Mouse (Mus musculus) kidney, adult 2 months (tissue): ENCODE results near the gene Map2k2. TPM values are rescaled to one million over a fixed set of nuclear protein-coding genes. Genes with fewer than 3 reads are reported as not detected.
A peak's percentile ranks its signal among the peaks of the same experiment; 100 is the strongest.
"Not testable (repeated sequence)": the region's sequence is repeated elsewhere in the genome, so short reads cannot be mapped to it uniquely, and the experiment has no call there.

Experiments
- DNase-seq: peaks from one replicate; pipeline ENCODE4 v3.0.0; 2021
- H3K27ac ChIP-seq: fragments of 200-500 bp; 2 replicates; pipeline ENCODE4 v1.5.1; 2012; ENCODE audit warnings: low read depth, low read length, control low read depth, inconsistent platforms; ENCODE audit not compliant: insufficient read depth
- H3K27me3 ChIP-seq: fragments of 200-500 bp; replicated peaks from 2 replicates; pipeline ENCODE4 v1.6.1; 2012; ENCODE audit warnings: mild to moderate bottlenecking, moderate library complexity, low read length, inconsistent platforms; ENCODE audit not compliant: control insufficient read depth, insufficient read depth
- H3K36me3 ChIP-seq: fragments of 200-500 bp; 2 replicates; pipeline ENCODE4 v1.6.1; 2012; ENCODE audit warnings: mild to moderate bottlenecking, moderate library complexity, low read length, inconsistent platforms; ENCODE audit not compliant: control insufficient read depth, insufficient read depth
- H3K4me1 ChIP-seq: fragments of 200-500 bp; 2 replicates; pipeline ENCODE4 v1.6.1; 2011; ENCODE audit warnings: low read length; ENCODE audit not compliant: control insufficient read depth, insufficient read depth
- H3K4me3 ChIP-seq: fragments of 200-500 bp; 2 replicates; pipeline ENCODE4 v1.5.1; 2011; ENCODE audit warnings: mild to moderate bottlenecking, low read depth, low read length, control low read depth; ENCODE audit not compliant: insufficient read depth
- CTCF ChIP-seq: fragments of 200-500 bp; conservative IDR thresholded peaks from 2 replicates; pipeline ENCODE4 v1.5.1; 2011; ENCODE audit warnings: low read depth, mild to moderate bottlenecking, control low read depth, low read length, moderate library complexity, mixed read lengths; ENCODE audit not compliant: insufficient read depth, insufficient read length
- POLR2A ChIP-seq: fragments of 200-500 bp; IDR thresholded peaks from one replicate; pipeline ENCODE4 v1.6.1; 2011; ENCODE audit warnings: low read depth, low read length, control low read depth
- WGBS: fragments of 180-500 bp; shearing (Covaris S2); methylation state at CpG from one replicate; pipeline ENCODE4 v1.1.7; 2018; 5-methylcytosine and 5-hydroxymethylcytosine counted together
- polyA plus RNA-seq: library from polyadenylated mRNA; depleted of rRNA; stranded (reverse); fragments of >200 nt; gene quantifications from 2 replicates; pipeline ENCODE4 v1.2.3, GENCODE M21; 2012; rRNA removed

Map2k2 gene
- 173 and 180 TPM in 2 replicates for polyA plus RNA-seq

DNA sequence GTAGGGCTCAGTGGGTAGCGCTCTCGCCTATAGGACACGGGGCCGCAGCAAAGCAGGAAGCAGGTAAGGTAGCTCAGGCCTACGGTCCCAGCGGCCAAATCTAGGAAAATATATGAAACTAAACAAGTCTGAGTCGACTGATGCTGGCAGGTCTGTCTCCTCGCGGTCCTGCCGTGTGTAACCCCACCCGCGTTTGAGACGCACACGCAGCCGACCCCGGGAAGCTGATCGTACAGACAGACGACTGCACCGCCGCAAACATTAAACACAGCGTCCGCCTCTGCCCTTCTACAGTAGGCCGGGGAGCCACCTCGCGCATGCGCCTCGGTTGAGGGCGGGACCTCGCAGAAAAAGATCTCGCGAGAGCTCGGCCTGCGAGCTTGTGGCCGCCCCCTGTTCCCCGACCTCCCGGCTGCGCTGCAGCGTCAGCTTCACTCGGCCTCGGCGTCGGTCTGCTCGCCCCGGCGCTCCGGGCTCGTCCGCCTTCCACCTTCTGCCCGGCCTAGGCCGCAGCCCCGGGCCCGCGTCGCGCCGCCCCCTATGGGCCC lies at the start of gene Map2k2:
Map2k2 (plus strand) TSS at position 351 of the 548 bp plus-strand sequence.
- no peaks in the 10 kb centered on the region for H3K36me3 ChIP-seq
- TF ChIP-seq POLR2A: peak; percentile 94
- no peak for TF ChIP-seq CTCF
- H3K27me3 ChIP-seq: no peaks in the 10 kb centered on the region
- peak; percentile 98 for DNase-seq
- H3K27ac ChIP-seq: peak within 1 kb of the TSS; percentile 94
- under 1% methylated on average over 56 of the region's 56 CpGs for WGBS
- H3K4me3 ChIP-seq: peak within 1 kb of the TSS; percentile 62
- peaks cover 13% of the 10 kb centered on the region for H3K4me1 ChIP-seq

DNA sequence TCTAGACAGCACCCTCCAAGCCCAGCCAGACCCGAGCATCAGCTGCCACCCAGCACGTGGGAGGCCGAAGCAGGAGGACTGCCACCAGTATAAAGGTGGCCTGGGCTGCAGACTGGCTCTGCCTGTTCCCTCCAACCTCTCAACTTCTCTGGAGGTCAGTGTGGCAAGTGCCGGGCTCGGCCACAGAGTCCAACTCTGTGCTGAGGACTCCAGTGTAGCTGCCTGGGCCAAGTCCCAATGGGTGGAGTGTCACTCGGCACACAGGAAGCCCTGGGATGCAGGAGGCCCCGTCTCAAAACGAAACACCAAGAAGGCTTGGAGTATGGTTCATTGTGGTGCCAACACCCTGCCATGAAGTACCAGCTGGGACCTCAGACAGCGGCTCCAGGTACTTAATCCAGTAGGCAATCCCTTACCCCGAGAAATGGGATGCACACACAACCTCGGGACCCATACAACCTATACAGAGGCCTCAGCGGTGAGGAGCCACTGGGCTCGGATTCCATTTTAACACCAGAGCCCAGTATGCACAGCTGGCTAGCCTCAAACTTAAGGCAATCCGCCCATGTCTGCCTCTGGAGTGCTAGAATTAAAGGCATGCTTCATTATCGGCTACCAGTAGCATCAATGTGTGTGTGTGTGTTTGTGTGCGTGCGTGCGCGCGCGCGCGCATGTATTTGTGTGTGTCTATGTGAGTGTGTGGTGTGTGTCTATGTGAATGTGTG lies 48.1 kb upstream of the Map2k2 start:
- 77% methylated on average over 23 of the region's 23 CpGs for WGBS
- Histone ChIP-seq H3K36me3 (no peaks in the 10 kb centered on the region), H3K27me3 (no peaks in the 10 kb centered on the region), H3K27ac (no peak overlapping the region), H3K4me3 (no peak overlapping the region), H3K4me1 (peaks cover 6% of the 10 kb centered on the region; the same call in 1 of the 2 replicates)
- peak; percentile 27 for DNase-seq
- no peak for TF ChIP-seq POLR2A
- TF ChIP-seq CTCF: no peak

DNA sequence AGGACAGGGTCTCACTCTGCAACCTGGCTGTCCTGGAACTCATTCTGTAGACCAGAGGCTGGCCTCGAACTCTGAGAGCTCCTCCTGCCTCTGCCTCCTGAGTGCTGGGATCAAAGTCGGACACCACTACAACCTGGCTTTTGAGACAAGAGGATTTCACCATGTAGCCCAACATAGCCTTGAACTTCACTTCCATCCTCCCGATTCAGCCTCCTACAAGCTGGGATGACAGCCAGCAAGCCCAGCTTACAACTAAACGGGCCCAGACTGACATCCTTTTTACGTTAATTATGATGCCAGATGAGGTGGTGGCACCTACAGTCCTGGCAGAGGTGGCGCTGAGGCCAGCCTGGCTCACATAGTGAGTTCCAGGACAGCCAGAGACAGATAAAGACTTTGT lies 46.8 kb upstream of the Map2k2 start:
- no peaks in the 10 kb centered on the region for H3K27me3 ChIP-seq
- no peak for TF ChIP-seq CTCF
- TF ChIP-seq POLR2A: no peak
- H3K4me3 ChIP-seq: no peak overlapping the region; the same call in 1 of the 2 replicates
- H3K4me1 ChIP-seq: peaks cover 6% of the 10 kb centered on the region; the same call in 1 of the 2 replicates
- no peak overlapping the region for H3K27ac ChIP-seq
- 58% methylated on average over 6 of the region's 6 CpGs for WGBS
- H3K36me3 ChIP-seq: no peaks in the 10 kb centered on the region
- no peak for DNase-seq

DNA sequence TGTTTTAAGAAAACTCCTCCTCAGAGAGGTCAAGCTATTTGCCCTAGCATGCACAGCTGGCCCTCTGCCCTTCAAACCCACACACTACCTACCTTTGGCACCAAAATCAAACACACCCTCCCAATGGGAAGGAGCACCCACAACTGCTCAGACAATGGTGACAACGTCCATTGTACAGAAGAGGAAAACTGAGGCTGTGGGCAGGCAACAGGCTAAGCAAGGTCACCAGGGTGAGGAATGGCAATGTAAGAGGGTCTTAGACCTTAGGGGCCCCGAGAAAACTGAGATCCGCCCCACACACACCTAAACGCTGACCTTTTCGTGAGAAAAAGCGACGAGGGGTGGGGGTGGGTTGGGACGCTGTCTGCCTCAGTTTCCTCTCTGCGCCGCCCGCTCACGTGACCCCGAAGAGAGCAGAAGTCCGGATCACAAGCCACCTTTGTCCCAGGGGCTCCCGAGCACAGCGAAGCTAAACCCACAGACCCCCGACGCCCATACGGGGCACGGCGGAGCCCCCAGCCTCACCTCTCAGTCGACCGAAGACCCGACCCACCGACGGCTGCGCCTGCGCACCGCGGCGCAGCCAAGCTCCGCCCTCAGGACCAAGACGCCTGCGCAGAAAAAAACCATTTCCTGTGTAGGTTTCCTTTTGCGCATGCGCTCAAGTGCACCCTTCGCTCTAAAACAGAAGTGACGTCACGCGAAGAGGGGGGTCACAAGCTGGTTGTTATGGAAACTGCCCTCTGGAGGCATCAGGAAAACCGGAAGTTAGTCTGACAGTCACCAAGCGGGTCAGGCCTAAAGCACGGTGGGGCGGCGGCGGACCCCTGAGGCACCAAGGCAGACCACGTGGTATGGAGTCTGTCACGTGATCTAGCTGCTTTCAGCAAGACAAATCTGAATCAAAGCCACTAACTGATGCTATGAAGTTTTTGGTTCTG lies 45.8 kb upstream of the Map2k2 start, which contains the start of gene Sgta:
Sgta (minus strand) TSS at position 579 of the 941 bp plus-strand sequence.
- Histone ChIP-seq H3K4me1 (peaks cover 6% of the 10 kb centered on the region; the same call in 1 of the 2 replicates), H3K4me3 (peak within 1 kb of the TSS; percentile 72), H3K27ac (peak within 1 kb of the TSS; percentile 53; the same call in 1 of the 2 replicates), H3K36me3 (no peaks in the 10 kb centered on the region), H3K27me3 (no peaks in the 10 kb centered on the region)
- TF ChIP-seq POLR2A (no peak), CTCF (no peak)
- peak; percentile 100 for DNase-seq
- WGBS: under 1% methylated on average over 48 of the region's 48 CpGs

DNA sequence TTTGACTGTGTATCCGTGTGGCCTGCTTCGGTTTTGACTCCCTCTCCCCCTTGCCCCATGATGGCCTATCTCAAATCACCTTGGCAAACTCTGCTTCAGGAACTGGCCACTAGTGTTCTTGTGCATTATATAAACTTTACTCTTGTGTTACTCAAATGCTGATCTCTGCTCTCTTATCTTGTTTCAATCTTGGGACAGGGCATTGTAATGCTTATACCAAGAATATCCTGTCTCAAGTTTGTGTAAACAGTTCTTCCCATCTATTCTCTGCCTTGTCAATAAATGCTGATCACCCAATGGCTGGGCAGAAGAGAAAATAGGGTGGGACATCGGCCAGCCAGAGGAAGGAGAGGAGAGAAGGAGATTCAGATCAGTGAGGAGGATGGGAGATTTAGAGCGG lies 43.0 kb upstream of the Map2k2 start:
- Histone ChIP-seq H3K27me3 (no peaks in the 10 kb centered on the region), H3K36me3 (no peaks in the 10 kb centered on the region), H3K27ac (no peak overlapping the region), H3K4me1 (peaks cover 6% of the 10 kb centered on the region; the same call in 1 of the 2 replicates), H3K4me3 (no peak overlapping the region)
- no peak for DNase-seq
- WGBS: 61% methylated on average over 4 of the region's 4 CpGs
- TF ChIP-seq POLR2A (no peak), CTCF (no peak)

DNA sequence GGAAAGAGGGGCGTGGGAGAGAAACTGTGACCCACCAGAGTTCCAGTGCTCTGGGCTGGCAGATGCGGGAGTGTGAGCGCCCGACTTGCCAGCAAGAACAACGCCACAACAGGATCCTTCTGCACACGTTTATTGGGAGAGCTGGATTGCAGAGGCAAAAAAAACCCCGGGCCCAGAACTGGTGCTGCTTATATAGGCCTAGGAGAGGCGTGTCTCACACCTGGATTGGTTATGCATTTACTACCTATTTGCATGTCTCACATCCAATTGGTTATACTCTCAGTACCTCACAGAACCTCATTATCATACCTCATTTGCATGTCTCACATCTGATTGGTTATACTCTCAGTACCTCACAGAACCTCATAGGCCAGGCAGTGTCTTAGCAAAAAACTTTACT lies 41.2 kb upstream of the Map2k2 start:
- H3K27ac ChIP-seq, H3K36me3 ChIP-seq, H3K4me3 ChIP-seq, H3K4me1 ChIP-seq, DNase-seq, H3K27me3 ChIP-seq: not testable (repeated sequence)
- WGBS: 89% methylated on average over 8 of the region's 8 CpGs
